Mouse (Mus musculus): ENCODE results near the gene Gli1.

Gli1 gene

GRCm38 (mm10) chr10:127346173-127346572, 4.4 kb upstream of the Gli1 start:
- DNase-seq (ENCODE audit: low read depth): no peak

GRCm38 (mm10) chr10:127343029-127343428, 1.3 kb upstream of the Gli1 start:
- no peak for DNase-seq (ENCODE audit: low read depth)

DNA sequence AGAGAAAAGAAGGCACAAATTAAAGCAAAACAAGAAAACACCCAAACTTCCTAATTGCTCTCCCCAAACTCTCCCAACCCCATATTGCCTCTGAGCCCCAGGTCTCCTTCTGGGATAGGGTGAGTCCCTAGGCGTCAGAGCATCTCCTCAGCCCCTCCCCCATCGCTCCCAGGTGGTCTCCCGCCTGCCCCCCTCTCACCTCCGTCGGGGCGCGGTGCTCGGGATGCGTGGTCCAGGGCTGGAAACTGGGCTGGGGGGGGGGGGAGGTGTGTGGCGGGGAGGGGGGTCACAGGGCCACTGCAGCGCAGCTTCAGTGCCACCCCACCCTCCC, 449 bp downstream of the Gli1 start:
- no peak for DNase-seq (ENCODE audit: low read depth)

GRCm38 (mm10) chr10:127340577-127341359, 1.0 kb downstream of the Gli1 start:
- peak; percentile 55 for DNase-seq (ENCODE audit: low read depth)

DNA sequence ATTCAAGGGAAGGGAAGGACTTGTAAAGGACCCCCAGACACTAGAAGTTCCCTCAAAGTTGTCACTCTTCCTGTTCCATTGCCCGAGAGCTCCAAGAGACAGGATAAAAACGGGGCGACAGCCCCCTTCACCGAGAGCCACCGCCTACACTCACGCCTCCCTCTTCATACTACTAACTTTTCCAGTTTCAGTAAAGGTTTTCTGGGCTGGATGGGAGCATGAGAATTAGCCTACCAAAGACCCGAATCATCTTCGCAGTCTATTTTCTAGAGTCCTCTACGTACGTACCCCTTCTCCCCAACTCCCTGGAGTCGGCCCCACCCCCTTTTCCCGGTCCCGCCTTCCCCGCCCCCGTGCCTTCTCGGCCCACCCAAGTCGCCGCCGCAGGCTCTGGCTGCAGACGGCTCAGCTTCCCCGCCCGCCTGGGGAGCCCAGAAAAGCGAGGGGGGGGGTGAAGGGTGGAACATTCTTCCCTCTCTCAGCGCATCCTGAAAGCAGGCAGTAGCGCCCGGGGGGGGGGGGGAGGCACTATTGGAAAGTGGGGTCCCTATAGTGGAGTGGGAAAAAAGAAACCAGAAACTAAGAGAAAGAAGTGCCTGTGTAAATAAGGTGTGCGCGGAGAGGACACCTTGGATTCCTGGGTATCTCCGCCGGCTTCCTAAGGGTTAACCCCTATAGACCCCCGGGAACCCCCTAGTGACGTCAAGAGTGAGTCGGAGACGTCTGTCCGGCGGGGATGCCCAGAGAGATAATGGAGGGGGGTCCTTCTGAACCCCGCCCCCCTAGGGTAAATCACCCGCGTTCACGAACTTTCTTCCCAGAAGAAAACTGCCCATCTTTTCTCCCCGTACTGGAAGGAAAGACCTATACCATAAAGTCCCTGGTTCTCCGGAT, 1.8 kb downstream of the Gli1 start:
- DNase-seq (ENCODE audit: low read depth): peak; percentile 62

GRCm38 (mm10) chr10:127338930-127339682, 2.7 kb downstream of the Gli1 start:
- peak; percentile 96 for DNase-seq (ENCODE audit: low read depth)

DNA sequence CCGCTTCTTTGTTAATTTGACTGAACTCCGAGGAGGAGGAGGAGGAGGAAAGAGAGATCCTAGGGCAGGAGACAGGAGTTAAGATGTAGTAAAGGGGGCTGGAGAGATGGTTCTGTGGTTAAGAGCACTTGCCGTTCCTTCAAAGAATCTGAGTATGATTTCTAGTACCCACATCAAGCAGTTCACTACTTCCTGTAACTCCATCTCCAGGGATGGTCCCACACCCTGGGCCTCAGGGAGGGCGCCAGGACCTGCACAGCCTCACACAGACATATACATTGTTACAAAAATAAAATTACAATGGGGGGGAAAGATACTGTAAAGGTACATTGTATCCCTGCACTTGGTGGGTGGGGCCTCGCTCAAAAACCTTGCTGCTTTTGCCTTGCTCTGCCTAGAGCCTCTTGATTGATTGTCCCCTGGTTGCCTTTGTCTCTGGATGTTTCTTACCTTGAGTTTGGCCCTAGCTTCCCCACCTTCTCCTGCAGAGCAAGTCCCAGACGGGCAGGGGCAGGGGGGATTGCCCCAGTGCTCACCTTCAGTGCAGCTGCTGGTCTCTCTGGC, 4.2 kb downstream of the Gli1 start:
- peak; percentile 41 for DNase-seq (ENCODE audit: low read depth)

DNA sequence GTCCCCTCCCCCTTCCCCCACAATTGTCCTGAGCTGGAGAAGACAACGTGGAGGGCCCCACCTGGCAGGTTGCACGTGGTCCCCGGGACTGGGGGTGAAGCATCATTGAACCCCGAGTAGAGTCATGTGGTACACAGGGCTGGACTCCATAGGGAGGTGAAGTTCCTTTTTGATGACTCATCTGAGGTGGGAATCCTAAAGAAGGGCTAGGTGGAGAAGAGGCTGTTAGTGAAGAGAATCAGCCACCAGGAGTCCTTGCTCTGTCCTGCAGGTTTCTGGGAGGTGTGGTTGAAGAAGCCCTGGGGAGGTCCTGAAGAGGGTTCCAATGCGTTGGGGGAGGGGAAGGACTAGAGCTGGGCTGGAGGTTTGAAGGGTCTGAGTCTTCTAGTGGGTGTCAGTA, 4.8 kb downstream of the Gli1 start:
- no peak for DNase-seq (ENCODE audit: low read depth)

DNA sequence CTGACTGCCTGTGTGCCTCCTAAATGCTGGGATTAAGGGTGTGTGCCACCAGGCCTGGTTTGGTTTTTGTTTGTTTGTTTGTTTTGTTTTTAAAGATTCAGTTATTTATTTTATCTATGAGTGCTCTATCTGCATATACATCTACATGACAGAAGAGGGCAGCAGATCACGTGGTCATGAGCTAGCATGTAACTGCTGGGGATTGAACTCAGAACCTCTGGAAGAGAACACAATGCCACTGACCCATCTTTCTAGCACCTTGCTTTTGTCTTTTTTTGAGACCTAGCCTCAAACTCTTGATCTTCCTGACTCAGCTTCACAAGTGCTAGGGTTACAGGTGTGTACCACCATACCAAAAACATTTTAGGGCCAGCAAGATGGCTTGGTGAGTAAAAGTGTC, 6.5 kb downstream of the Gli1 start:
- DNase-seq (ENCODE audit: low read depth): peak; percentile 40

DNA sequence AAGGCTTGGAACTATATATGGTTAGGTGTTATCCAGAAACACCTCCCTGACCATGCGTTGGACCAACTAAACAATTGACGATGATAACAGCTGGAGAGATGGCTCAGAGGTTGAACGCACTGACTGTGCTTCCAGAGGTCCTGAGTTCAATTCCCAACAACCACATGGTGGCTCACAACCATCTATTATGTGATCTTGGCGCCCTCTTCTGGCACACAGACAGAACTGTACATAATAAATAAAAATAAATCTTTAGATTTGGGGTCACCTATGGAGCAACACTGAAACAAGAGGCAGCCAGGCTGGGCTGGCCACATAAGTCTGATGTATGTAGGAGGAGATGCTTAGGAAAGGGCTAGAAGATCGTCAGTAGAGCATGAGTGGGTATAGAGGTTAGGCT, 8.6 kb downstream of the Gli1 start:
- DNase-seq (ENCODE audit: low read depth): peak; percentile 78

- peak; percentile 66 for DNase-seq (ENCODE audit: low read depth)
These were observed 9.4 kb downstream of the Gli1 start for GRCm38 (mm10) chr10:127332211-127332874.

DNA sequence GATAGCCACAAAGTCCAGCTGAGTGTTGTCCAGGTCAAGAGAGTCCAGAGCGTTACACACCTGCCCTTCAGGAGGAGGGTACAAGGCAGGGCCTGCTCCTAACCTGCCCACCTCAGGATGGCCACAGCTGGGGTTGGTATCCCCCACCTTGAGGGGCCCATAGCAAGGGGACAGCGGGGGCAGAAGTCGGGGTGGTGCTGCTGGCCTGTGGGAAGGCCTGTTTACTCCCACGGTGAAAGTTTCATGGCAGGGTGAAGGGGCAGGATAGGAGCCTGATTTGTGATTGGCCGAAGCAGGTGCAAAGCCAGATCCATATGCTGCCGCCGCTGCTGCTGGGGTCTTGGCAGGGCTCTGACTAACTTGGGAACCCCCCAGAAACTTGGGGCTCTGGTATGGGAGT, 11.6 kb downstream of the Gli1 start:
- DNase-seq (ENCODE audit: low read depth): no peak

DNA sequence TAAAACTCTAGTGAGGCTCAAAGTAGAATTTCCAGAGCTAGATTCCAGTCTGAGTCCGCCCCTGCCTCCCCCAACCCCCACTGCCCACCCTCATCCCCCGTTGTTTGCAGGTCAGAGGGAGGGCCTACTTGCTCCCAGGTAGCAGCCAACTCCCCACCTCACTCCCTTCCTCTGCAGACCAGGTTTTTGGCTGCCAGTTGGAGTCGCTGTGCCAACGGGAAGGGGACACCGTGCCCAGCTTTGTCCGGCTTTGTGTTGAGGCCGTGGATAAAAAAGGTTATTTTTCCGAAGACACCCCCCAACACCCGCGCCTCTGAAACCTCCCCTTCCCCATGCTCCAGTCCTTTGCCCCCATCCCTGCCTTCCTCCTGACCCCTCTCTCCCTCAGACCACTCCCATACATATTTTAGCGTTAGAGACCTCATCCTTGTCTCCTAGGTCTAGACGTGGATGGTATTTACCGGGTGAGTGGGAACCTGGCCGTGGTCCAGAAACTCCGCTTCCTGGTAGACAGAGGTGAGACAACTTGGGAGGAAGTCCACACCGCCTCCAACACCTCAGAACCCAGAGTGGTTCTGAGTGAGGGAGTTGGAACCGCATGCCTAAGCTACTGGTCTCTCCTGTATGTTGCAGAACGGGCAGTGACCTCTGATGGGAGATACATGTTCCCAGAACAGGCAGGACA, 14.2 kb downstream of the Gli1 start:
- no peak for DNase-seq (ENCODE audit: low read depth)

- DNase-seq (ENCODE audit: low read depth): no peak
These were observed 14.9 kb downstream of the Gli1 start for GRCm38 (mm10) chr10:127326828-127327227.

DNA sequence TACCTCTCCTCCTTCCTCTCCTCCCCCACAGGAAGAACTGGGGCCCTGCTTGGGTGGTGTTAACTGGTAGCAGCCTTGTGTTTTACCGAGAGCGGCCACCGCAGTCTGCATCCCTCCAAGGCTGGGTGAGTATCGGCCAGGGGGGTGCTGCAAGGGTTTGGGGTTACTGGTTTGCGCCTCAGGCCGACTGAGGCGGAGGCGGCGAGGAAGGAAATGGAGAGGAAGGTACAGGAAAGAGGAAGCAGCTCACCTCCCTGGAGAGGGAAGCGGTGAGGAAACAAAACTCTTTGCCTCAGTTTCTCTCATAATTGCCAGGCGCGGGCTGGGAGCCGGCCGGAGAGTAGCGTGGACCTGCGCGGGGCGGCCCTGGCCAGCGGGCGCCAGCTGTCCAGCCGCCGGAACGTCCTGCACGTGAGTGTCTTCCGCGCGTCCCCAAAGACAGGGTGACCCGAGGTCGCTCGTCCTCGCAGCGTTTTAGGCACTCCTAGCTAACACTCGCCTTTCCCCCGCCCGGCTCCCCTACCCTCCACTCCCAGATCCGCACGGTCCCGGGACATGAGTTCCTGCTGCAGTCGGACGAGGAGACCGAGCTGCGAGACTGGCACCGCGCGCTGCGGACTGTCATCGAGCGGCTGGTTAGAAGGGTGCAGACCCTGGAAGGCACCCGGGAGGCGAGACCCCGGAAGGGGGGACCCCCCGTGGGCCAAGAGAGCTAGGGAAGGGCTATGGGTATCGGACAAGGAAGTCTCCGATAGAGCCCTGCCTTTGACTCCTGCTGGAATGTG, 15.6 kb downstream of the Gli1 start:
- peak; percentile 72 for DNase-seq (ENCODE audit: low read depth)

DNA sequence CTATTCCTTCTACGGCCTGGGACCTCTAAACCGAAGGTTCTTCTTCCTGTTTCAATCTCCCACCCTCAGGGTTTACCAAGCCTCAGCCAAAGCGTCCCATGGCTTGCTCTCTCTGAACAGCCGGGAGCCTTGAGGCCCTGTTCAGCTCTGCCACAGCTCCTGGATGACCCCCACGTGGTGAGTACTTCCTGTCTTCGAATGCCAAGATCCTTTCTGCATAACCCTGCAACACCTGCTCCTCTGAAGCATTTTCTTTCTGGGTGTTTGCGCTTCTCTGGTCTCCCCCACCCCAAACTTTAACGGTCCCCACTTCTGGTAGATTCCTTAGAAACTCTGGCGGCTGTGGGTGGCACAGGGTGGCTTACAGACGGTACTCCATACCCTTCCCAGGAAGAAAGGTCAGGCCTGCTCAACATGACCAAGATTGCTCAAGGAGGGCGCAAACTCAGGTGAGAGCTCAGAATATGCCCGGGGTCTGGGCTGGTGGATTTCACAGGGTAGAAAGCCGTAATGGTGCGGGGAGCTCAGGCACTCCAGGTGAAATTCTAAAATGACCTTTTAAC, 16.2 kb downstream of the Gli1 start:
- DNase-seq (ENCODE audit: low read depth): peak; percentile 65

DNA sequence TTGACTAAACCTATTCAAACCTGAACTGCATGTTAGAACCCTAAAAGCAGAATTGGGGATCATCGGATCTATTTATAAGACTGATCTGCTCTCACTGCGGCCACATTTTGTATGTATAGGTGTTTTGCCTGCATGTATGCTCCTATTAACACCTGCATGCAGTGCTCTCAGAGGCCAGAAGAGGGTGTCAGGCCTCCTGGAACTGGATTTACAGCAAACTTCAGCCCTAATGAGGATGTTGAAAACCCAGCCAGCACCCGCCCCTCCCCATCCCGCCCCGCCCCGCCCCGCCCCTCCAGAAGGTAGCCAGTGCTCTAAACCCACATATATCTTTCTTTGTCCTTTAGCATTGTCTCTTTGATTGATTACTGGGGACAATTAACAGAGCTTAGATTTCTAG, 17.3 kb downstream of the Gli1 start:
- DNase-seq (ENCODE audit: low read depth): peak; percentile 95

DNA sequence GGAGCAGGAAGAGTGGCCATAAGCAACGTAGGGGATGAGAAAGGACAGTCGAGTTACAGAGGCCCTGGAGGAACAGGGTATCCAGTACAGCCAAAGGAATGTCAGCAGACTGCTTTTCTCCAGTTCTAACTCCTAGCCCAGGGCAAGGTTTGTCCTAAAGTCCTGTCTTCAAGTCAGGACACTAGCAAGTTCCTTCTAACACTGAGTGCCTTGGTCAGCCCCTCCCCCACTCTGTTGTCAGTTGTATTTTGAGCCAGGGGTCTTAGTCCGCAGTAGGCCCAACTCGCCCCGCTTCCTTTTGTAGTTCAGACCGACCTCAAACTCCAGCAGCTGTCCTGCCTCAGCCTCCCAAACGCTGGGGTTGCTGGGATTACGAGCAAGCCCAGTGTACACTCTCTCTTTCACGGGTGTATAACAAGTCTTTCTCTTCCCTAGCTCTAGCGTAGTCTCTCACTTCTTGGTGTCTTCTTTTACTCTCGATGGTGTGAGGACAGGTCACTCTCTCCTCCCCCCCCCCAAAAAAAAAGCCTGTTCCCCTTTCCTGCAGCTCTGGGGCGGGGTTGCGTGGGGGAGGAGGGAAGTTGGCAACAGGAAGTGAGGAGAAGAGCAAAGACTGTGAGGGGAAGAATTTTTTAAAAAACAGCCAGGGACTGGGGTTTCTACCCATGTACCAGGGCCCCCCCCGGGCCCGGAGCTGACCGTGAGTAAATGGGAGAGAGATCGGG, 18.5 kb downstream of the Gli1 start:
- DNase-seq (ENCODE audit: low read depth): peak; percentile 73

DNA sequence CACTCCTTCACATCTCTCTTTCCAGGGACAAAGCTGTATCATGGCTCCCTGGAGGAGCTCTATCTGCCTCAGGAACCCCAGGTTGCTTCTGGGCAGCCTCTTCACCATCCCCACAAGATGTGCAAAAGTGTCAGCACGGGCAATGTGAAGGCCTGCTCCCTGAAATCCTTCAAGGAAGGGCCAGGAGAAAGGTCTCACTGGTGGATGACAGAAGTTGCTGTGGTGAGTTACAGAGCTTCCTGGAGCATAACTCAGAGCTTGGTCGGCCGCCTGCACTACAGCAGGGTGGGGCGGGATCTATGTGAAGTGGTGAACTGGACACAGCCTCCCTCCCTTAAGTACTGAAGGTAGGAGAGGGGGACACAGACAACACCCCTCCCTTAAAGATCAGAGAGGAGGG, 19.1 kb downstream of the Gli1 start:
- DNase-seq (ENCODE audit: low read depth): peak; percentile 57
